Mouse (Mus musculus): Measurements from ENCODE around the gene Brdt. TPM values are rescaled to one million over a fixed set of nuclear protein-coding genes. Genes with fewer than 3 reads are reported as not detected.
A peak's percentile ranks its signal among the peaks of the same experiment; 100 is the strongest.

The Brdt gene
- 0.72 and 0.75 TPM in 2 replicates for polyA plus RNA-seq (2012; rRNA removed)

DNA sequence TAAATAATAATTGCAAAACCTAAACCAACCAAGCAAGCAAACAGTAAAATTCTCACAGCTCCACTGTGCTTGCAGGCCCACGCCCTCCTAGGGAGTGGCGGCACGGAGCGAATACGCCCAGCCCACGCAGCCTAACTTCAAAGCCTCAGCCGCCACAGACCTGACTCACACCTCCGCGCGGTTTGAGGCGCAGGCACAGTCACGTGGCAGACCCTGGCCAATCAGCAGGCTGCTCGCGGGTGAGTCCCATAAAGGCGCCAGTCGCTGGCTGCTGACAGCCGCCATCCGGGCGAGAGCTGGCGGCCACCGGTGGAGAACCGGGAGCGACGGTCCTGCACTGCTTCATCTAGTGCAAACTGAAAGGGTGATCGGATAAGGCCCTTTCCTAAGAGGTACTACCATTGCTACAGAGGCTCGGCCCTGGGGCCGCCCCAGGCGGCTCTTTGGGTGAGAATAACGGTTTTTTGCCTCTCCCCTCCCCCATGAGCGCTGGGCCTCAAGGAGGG lies at the start of gene Brdt:
Brdt (plus strand) TSS at position 244 of the 506 bp plus-strand sequence.
- no peak for DNase-seq
- H3K36me3 ChIP-seq (ENCODE audit: control insufficient read depth, insufficient read depth, low read length): no peaks in the 10 kb centered on the region
- no peak for TF ChIP-seq CTCF (conservative IDR thresholded peaks at IDR 0.05; ENCODE audit: insufficient read depth, insufficient read length, low read depth, low read length)
- H3K27ac ChIP-seq (ENCODE audit: insufficient read depth, low read depth, low read length): no peak within 1 kb of the TSS
- no peak within 1 kb of the TSS for H3K4me3 ChIP-seq (ENCODE audit: insufficient read depth, low read depth, low read length)
- no peaks in the 10 kb centered on the region for H3K27me3 ChIP-seq (replicated peaks; ENCODE audit: control insufficient read depth, insufficient read depth, low read length)
- H3K4me1 ChIP-seq (ENCODE audit: control insufficient read depth, insufficient read depth, low read length): no peaks in the 10 kb centered on the region
- WGBS: 93% methylated on average over 30 of the region's 30 CpGs

- DNase-seq: no peak
- no peak for TF ChIP-seq CTCF (conservative IDR thresholded peaks at IDR 0.05; ENCODE audit: insufficient read depth, insufficient read length, low read depth, low read length)
- H3K27ac ChIP-seq (ENCODE audit: insufficient read depth, low read depth, low read length): no peak overlapping the region
- H3K27me3 ChIP-seq (replicated peaks; ENCODE audit: control insufficient read depth, insufficient read depth, low read length): no peaks in the 10 kb centered on the region
- 80% methylated on average over 9 of the region's 9 CpGs for WGBS
- no peak overlapping the region for H3K4me3 ChIP-seq (ENCODE audit: insufficient read depth, low read depth, low read length)
- H3K4me1 ChIP-seq (ENCODE audit: control insufficient read depth, insufficient read depth, low read length): peaks cover 8% of the 10 kb centered on the region; the same call in 1 of the 2 replicates
- H3K36me3 ChIP-seq (ENCODE audit: control insufficient read depth, insufficient read depth, low read length): no peaks in the 10 kb centered on the region
These were observed 48.2 kb upstream of the Brdt start for GRCm38 (mm10) chr5:107282561-107283307.

GRCm38 (mm10) chr5:107283935-107284524 lies 46.9 kb upstream of the Brdt start:
- H3K4me1 ChIP-seq (ENCODE audit: control insufficient read depth, insufficient read depth, low read length): peaks cover 8% of the 10 kb centered on the region; the same call in 1 of the 2 replicates
- WGBS: 62% methylated on average over 10 of the region's 10 CpGs

DNA sequence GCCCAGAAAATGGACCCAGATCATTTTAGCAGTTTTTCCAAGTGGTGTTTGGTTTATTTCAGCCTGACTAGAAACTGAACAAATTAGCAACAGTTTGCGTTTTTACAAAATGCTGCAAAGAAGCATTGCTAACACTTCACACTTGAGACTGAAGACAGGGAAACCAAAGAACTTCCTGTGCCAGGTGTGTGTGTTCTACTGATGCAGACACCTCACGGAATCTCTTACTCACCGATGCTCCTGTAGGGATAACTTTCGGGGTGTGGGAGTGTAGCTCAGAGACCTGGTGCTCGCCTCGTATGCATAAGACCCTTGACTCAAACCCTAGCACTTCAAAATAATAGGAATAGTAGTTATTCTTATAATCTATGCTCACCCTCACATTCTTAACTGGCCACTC lies 45.4 kb upstream of the Brdt start:
- Histone ChIP-seq H3K27ac (ENCODE audit: insufficient read depth, low read depth, low read length) (no peak overlapping the region), H3K4me1 (ENCODE audit: control insufficient read depth, insufficient read depth, low read length) (peaks cover 8% of the 10 kb centered on the region; the same call in 1 of the 2 replicates), H3K4me3 (ENCODE audit: insufficient read depth, low read depth, low read length) (no peak overlapping the region), H3K36me3 (ENCODE audit: control insufficient read depth, insufficient read depth, low read length) (no peaks in the 10 kb centered on the region), H3K27me3 (replicated peaks; ENCODE audit: control insufficient read depth, insufficient read depth, low read length) (no peaks in the 10 kb centered on the region)
- DNase-seq: no peak
- 82% methylated on average over 6 of the region's 6 CpGs for WGBS
- TF ChIP-seq POLR2A (IDR thresholded peaks at IDR 0.05; ENCODE audit: low read depth, low read length): no peak
- TF ChIP-seq CTCF (conservative IDR thresholded peaks at IDR 0.05; ENCODE audit: insufficient read depth, insufficient read length, low read depth, low read length): no peak

More at GRCm38 (mm10) chr5:107283935-107284524, 46.9 kb upstream of the Brdt start:
- TF ChIP-seq CTCF (conservative IDR thresholded peaks at IDR 0.05; ENCODE audit: insufficient read depth, insufficient read length, low read depth, low read length) (no peak), POLR2A (IDR thresholded peaks at IDR 0.05; ENCODE audit: low read depth, low read length) (no peak)
- Histone ChIP-seq H3K27me3 (replicated peaks; ENCODE audit: control insufficient read depth, insufficient read depth, low read length) (no peaks in the 10 kb centered on the region), H3K27ac (ENCODE audit: insufficient read depth, low read depth, low read length) (no peak overlapping the region), H3K36me3 (ENCODE audit: control insufficient read depth, insufficient read depth, low read length) (no peaks in the 10 kb centered on the region), H3K4me3 (ENCODE audit: insufficient read depth, low read depth, low read length) (no peak overlapping the region)
- no peak for DNase-seq

DNA sequence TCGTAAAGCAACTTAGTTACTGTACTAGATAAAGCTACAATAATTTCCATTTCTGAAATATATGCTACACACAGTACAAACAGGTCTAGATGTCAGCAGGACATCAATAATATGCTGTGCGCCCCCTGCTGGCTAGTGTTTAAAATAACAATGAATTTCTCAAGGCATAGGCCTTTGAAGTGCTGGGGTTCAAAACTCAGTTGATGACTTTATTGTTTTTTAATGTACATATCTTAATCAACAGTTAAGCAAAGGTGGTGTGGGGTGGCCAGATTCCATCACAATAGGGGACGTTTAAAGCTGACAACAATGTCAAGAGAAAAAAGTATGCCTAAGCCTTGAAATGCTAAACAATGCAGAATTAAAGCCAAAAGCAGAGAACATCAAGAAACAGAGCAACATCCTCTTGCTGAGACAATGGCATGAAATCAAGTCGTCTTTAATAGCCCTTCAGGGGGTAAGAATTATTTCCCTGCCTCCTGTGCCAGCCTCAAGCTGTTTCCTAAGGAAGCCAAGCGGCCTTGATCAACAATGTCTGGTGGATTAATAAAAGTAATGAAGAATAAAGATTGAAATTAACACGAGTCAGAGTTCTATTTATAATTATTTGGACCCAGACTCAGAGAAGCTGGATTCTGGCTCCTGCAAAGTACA lies 43.6 kb upstream of the Brdt start:
- peak overlapping the region; percentile 17; the same call in 1 of the 2 replicates for H3K4me3 ChIP-seq (ENCODE audit: insufficient read depth, low read depth, low read length)
- H3K4me1 ChIP-seq (ENCODE audit: control insufficient read depth, insufficient read depth, low read length): peaks cover 8% of the 10 kb centered on the region; the same call in 1 of the 2 replicates
- 32% methylated on average over 6 of the region's 6 CpGs for WGBS
- H3K27me3 ChIP-seq (replicated peaks; ENCODE audit: control insufficient read depth, insufficient read depth, low read length): no peaks in the 10 kb centered on the region
- H3K27ac ChIP-seq (ENCODE audit: insufficient read depth, low read depth, low read length): no peak overlapping the region
- no peaks in the 10 kb centered on the region for H3K36me3 ChIP-seq (ENCODE audit: control insufficient read depth, insufficient read depth, low read length)
- TF ChIP-seq CTCF (conservative IDR thresholded peaks at IDR 0.05; ENCODE audit: insufficient read depth, insufficient read length, low read depth, low read length): 0 out of 2 replicates have a peak, but pooled peaks have one; percentile 9
- no peak for TF ChIP-seq POLR2A (IDR thresholded peaks at IDR 0.05; ENCODE audit: low read depth, low read length)
- DNase-seq: peak; percentile 63

DNA sequence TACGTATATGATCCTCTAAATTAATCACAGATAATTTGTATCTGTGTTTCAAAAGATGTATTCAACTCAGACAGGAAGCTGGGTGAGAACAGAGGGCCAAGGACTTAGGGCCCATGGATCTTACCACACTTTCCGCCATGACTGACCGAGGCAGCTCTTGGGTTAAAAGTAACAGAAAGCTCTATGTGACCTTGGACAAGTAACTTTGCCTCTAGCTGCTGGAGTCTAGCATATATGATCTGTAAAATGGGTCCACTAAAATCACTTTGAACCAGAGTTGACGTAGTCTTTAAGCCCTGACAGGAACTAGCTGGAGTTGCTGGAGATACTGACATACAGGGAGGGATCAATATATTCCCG lies 43.1 kb upstream of the Brdt start:
- H3K27me3 ChIP-seq (replicated peaks; ENCODE audit: control insufficient read depth, insufficient read depth, low read length): no peaks in the 10 kb centered on the region
- H3K4me1 ChIP-seq (ENCODE audit: control insufficient read depth, insufficient read depth, low read length): peaks cover 8% of the 10 kb centered on the region; the same call in 1 of the 2 replicates
- 73% methylated on average over 5 of the region's 5 CpGs for WGBS
- TF ChIP-seq CTCF (conservative IDR thresholded peaks at IDR 0.05; ENCODE audit: insufficient read depth, insufficient read length, low read depth, low read length) (no peak), POLR2A (IDR thresholded peaks at IDR 0.05; ENCODE audit: low read depth, low read length) (no peak)
- no peak overlapping the region; the same call in none of the 2 replicates for H3K4me3 ChIP-seq (ENCODE audit: insufficient read depth, low read depth, low read length)
- H3K36me3 ChIP-seq (ENCODE audit: control insufficient read depth, insufficient read depth, low read length): no peaks in the 10 kb centered on the region
- H3K27ac ChIP-seq (ENCODE audit: insufficient read depth, low read depth, low read length): 0 out of 2 replicates have a peak overlapping the region, but pooled peaks have one; percentile 89
- no peak for DNase-seq
